Mouse (Mus musculus): ENCODE data around the gene Cd8a.

- no peak for TF ChIP-seq GATA1 (IDR thresholded peaks at IDR 0.05; ENCODE audit: borderline replicate concordance, low read length)
- TF ChIP-seq FLI1 (IDR thresholded peaks at IDR 0.05; ENCODE audit: low read length) = no peak
These were observed 25.8 kb downstream of the Cd8a start for GRCm38 (mm10) chr6:71398829-71399609.

All from megakaryocyte, embryonic 14.5 days (primary cell).